Mouse (Mus musculus): ENCODE results near the gene Chmp3. TPM values are rescaled to one million over a fixed set of nuclear protein-coding genes. Genes with fewer than 3 reads are reported as not detected.
A peak's percentile ranks its signal among the peaks of the same experiment; 100 is the strongest.

Chmp3 gene
- 49.5 and 52.9 TPM in 2 replicates for polyA plus RNA-seq (2015; fragmentation: Nextera tagmentation; extraction: Ambion mirVana)

DNA sequence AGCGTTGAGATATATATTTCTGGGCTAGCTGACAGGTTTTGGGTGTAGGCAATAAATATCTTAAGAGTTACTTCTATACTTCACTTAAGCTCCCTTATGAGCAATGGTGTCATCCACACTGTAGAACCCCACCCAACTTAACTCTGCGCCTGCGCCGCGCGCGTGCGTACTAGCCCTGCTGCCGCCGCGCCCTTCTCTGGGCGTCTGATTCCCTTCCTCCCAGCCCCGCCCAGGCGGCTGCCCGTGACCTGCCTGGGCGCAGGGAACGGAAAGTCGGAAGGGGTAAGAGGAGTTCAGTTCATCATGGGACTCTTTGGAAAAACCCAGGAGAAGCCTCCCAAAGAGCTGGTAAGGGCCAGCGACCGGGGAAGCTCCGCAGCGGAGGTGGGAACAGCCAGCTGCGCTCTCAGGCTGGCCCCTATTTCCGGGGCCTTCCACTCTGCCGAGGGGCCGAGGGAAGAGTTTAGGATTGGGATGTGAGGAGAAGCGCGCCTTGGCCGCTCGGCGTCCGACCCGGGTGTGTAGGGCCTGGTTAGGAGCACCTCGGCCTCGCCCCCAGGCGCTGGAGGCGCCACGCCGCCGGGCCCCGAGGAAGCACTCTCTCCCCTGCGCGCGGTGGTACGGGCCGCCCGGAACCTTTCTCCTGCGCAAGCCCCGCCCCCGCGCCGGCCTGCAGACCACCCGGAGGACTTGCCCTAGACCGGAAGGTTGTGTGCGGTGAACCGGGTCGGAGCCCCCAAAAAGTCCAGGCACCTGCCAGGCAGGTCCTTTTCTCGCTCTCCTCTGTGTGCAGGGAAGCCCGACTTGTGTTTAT, at the start of gene Chmp3:
Gene Chmp3 (plus strand): TSS at position 112 of the 814 bp plus-strand sequence.
- H3K9me3 ChIP-seq: no peaks in the 10 kb centered on the region
- WGBS: under 1% methylated on average over 59 of the region's 59 CpGs
- H3K4me3 ChIP-seq (replicated peaks): peak within 1 kb of the TSS; percentile 67
- ATAC-seq: peak; percentile 99
- H3K36me3 ChIP-seq: no peaks in the 10 kb centered on the region
- 0 out of 2 replicates have a peak, but pooled peaks cover 5% of the 10 kb centered on the region for H3K27me3 ChIP-seq
- peak within 1 kb of the TSS; percentile 92 for H3K9ac ChIP-seq (replicated peaks)
- peak within 1 kb of the TSS; percentile 98 for H3K27ac ChIP-seq
- peaks cover 12% of the 10 kb centered on the region for H3K4me1 ChIP-seq (replicated peaks)
- peak within 1 kb of the TSS; percentile 68 for H3K4me2 ChIP-seq (replicated peaks)

DNA sequence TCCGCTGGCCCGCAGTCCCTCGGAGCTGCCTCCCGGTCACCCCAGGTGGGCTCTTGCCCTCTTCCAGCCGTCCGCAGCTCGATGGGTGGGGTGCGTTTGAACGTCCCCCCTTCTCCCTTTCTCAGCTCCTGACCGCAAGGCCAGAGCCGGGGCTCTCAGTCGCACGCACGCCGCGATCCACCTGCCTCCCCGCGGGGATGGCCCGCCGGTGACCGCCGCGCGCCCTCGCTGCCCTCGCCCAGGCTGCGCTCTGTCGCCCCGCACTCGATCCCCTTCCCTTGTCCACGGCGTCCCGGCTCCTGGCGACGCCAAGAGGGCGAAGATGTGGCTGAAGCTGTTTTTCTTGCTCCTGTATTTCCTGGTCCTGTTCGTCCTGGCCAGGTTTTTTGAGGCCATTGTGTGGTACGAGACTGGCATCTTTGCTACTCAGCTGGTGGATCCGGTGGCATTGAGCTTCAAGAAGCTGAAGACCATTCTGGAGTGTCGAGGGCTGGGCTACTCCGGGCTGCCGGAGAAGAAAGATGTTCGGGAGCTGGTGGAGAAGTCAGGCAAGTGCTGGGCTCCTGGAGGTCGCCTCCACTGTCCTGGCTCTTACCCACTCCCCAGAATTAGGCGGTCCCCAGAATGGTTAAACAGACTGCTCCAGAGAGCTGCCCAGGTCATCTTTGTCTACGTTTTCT, 49.1 kb upstream of the Chmp3 start:
- WGBS: under 1% methylated on average over 46 of the region's 46 CpGs

DNA sequence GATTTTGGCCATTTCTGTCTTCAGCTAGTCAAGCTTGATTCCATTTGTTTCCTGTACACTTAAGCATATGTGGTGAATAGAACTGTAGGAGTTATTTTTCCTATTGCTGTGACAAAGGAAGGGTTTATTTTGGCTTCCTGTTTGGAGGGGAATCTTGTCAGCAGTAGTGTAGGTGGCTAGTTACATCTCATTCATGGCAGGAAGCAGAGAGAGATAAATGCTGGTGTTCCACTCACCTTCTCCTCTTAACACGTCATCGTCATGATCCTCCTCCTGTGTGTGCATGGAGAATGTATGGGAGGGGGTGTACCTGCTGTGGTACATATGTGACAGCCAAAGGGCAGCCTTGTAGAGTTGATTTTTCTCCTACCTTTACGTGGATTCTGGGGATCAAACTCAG, 43.0 kb upstream of the Chmp3 start:
- WGBS: 88% methylated on average over 3 of the region's 3 CpGs
- Histone ChIP-seq H3K4me3 (replicated peaks) (no peak overlapping the region), H3K9me3 (no peaks in the 10 kb centered on the region), H3K36me3 (peaks cover 22% of the 10 kb centered on the region), H3K27me3 (no peaks in the 10 kb centered on the region), H3K27ac (no peak overlapping the region), H3K4me2 (replicated peaks) (no peak overlapping the region), H3K4me1 (replicated peaks) (peaks cover 16% of the 10 kb centered on the region), H3K9ac (replicated peaks) (no peak overlapping the region)
- ATAC-seq: no peak

More for the DNA sequence above, 49.1 kb upstream of the Chmp3 start:
- Histone ChIP-seq H3K9me3 (no peaks in the 10 kb centered on the region), H3K27ac (peak overlapping the region; percentile 99), H3K4me2 (replicated peaks) (peak overlapping the region; percentile 72), H3K9ac (replicated peaks) (peak overlapping the region; percentile 100), H3K4me3 (replicated peaks) (peak overlapping the region; percentile 96), H3K4me1 (replicated peaks) (peaks cover 20% of the 10 kb centered on the region), H3K36me3 (no peaks in the 10 kb centered on the region), H3K27me3 (no peaks in the 10 kb centered on the region)
- peak; percentile 48 for ATAC-seq

DNA sequence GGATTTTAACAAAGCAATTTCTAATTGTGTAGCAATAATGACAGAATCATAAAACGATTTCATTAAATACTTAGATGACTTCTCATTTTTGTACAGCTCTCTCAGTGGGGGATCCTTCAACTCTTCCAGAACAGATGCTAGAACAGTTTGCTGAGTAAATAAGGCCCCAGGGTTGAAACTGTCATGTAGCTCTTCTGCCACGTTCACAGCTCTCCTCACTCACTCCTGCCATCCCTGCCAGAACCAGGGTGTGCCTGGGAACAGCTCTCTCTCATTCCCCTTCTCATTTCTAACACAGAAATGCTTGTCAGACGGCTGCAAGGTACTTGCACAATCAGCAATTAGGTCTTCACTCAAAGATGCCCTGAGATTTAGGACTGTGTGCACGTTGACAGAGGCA, 40.6 kb upstream of the Chmp3 start:
- no peaks in the 10 kb centered on the region for H3K4me1 ChIP-seq (replicated peaks)
- H3K9ac ChIP-seq (replicated peaks): no peak overlapping the region
- no peak overlapping the region for H3K27ac ChIP-seq
- WGBS: 71% methylated on average over 4 of the region's 4 CpGs
- no peak overlapping the region for H3K4me2 ChIP-seq (replicated peaks)
- H3K4me3 ChIP-seq (replicated peaks): no peak overlapping the region
- H3K36me3 ChIP-seq: peaks cover 30% of the 10 kb centered on the region
- no peaks in the 10 kb centered on the region for H3K27me3 ChIP-seq
- no peaks in the 10 kb centered on the region for H3K9me3 ChIP-seq
- no peak for ATAC-seq

DNA sequence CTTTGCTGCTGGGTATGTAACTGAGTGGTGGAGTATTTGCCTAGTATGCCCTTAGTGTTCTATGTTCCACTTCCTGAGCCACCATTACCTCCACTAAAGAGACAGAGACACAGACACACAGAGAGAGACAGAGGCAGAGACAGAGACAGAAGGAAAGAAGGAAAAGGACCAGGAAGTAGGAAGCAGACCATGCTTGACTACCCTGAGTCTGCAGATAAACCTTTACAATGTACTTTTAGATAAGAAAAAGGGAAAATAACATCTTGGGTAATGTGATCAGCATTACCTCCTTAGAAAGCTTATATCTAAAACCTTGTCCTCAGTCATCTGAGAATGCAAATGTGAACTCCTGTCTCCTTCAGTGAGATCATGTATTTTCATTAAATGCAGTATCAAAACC, 39.9 kb upstream of the Chmp3 start:
- Histone ChIP-seq H3K4me1 (replicated peaks) (no peaks in the 10 kb centered on the region), H3K36me3 (peaks cover 36% of the 10 kb centered on the region), H3K4me2 (replicated peaks) (no peak overlapping the region), H3K9ac (replicated peaks) (no peak overlapping the region), H3K27me3 (no peaks in the 10 kb centered on the region), H3K9me3 (no peaks in the 10 kb centered on the region), H3K27ac (no peak overlapping the region), H3K4me3 (replicated peaks) (no peak overlapping the region)
- no peak for ATAC-seq

DNA sequence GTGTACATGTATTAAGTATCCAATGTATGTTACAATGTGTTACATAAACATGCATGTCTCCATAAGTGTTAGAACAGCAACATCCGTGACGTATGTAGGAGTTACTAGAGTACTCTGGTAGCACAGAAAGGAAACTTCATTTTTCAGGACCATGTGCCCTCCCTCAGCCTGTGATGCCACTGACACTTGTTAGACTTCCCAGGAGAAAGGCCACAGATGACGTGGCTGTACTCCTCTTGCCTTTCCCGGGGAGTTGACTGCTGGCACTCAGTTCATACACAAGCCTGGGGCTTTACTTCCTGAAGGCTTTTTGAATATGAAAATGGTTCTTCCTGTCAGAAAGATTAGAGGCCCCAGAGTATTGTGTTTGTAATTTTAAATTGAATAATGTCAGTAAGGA, 39.5 kb upstream of the Chmp3 start:
- peaks cover 40% of the 10 kb centered on the region for H3K36me3 ChIP-seq
- WGBS: 91% methylated on average over 4 of the region's 4 CpGs
- no peak for ATAC-seq
- H3K9ac ChIP-seq (replicated peaks): no peak overlapping the region
- no peaks in the 10 kb centered on the region for H3K9me3 ChIP-seq
- H3K27ac ChIP-seq: no peak overlapping the region
- H3K4me3 ChIP-seq (replicated peaks): no peak overlapping the region
- no peaks in the 10 kb centered on the region for H3K27me3 ChIP-seq
- H3K4me1 ChIP-seq (replicated peaks): no peaks in the 10 kb centered on the region
- no peak overlapping the region for H3K4me2 ChIP-seq (replicated peaks)

DNA sequence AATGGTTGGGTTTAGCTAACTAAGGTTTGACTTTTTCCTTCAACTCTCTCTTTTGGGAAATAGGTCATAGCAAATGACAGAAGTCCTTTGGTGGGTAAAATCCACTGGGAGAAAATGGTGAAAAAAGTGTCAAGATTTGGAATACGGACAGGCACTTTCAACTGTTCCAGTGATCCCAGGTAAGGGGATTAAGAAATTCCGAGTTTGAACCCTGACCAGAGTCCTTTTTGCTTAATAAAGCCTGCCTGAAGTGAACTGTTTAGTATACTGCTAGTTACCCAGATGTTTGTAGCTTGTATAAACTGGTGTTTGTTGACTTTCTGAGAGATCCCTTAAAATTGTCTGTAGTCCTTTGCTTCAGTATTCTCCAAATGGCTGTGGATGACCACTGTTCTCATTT, 37.9 kb upstream of the Chmp3 start:
- no peak for ATAC-seq
- H3K36me3 ChIP-seq: peaks cover 43% of the 10 kb centered on the region
- H3K27me3 ChIP-seq: no peaks in the 10 kb centered on the region
- H3K4me1 ChIP-seq (replicated peaks): no peaks in the 10 kb centered on the region
- no peak overlapping the region for H3K9ac ChIP-seq (replicated peaks)
- no peak overlapping the region for H3K4me2 ChIP-seq (replicated peaks)
- no peaks in the 10 kb centered on the region for H3K9me3 ChIP-seq
- WGBS: 89% methylated on average over 2 of the region's 2 CpGs
- no peak overlapping the region for H3K27ac ChIP-seq
- H3K4me3 ChIP-seq (replicated peaks): no peak overlapping the region

DNA sequence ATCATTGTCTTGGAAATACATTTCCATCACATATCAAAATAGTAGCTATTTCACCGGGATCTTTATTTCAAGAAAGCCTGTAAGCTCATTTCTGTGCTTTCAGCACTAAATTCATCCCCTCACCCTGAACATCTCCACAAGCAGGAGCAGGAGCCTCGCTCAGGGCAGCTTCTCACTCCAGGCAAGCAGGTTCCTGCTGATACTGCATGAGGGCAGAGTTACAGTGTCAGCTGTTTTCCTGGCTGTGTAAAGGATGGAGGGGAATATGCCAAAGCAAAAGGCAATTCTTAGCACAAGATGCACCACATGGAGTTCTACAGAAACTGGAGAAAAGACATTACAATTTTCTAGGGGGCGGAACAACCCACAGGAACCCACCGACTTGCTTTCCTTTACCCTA, 24.1 kb upstream of the Chmp3 start:
- Histone ChIP-seq H3K36me3 (peaks cover 11% of the 10 kb centered on the region; the same call in 1 of the 2 replicates), H3K27me3 (no peaks in the 10 kb centered on the region), H3K4me2 (replicated peaks) (no peak overlapping the region), H3K9me3 (no peaks in the 10 kb centered on the region), H3K4me3 (replicated peaks) (no peak overlapping the region), H3K4me1 (replicated peaks) (no peaks in the 10 kb centered on the region), H3K9ac (replicated peaks) (no peak overlapping the region), H3K27ac (no peak overlapping the region)
- WGBS: 93% methylated on average over 4 of the region's 4 CpGs
- no peak for ATAC-seq

DNA sequence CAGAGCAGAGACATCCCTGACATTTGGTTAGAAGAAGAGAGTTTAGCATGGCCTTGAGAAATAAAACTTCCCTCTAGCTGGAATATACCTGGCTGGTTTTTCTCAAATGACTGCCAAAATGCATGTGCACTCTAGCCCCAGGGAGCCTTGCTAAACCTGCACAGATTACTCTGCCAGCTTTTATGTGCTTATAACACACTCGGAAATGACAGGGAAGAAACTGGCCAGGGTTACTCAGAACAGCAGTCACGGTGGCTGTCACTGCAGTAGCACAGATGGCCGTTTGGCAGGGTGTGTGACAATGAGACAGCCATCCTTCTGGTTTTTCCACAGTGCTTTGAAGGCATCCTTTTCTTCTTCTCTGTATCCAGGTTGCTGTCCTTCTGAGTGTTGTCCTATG, 18.0 kb upstream of the Chmp3 start:
- 62% methylated on average over 3 of the region's 3 CpGs for WGBS
- H3K27ac ChIP-seq: no peak overlapping the region
- no peak overlapping the region for H3K4me2 ChIP-seq (replicated peaks)
- H3K9ac ChIP-seq (replicated peaks): no peak overlapping the region
- H3K27me3 ChIP-seq: no peaks in the 10 kb centered on the region
- H3K36me3 ChIP-seq: 0 out of 2 replicates have a peak, but pooled peaks cover 3% of the 10 kb centered on the region
- H3K4me3 ChIP-seq (replicated peaks): no peak overlapping the region
- H3K9me3 ChIP-seq: no peaks in the 10 kb centered on the region
- ATAC-seq: no peak
- no peaks in the 10 kb centered on the region for H3K4me1 ChIP-seq (replicated peaks)

DNA sequence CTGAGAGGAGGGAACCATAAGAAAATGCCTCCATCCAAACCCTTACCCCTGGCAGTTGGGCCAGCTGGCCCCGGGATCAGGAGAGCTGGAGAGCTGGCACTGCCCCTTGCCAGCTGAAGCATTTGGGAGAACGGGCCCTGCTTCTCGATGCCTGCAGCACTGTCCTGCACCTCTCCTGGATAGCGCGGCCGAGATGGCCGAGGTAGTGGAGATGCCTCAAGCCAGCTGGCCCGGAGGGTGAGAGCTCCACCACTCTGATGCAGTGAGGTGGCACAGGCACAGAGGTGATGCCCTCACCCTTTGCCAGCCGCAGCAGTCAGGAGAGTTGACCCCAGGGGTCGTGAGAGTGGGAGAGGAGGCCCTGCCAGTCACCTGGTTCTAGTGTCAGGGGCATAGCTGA, 16.5 kb upstream of the Chmp3 start:
- H3K9me3 ChIP-seq: no peaks in the 10 kb centered on the region
- H3K9ac ChIP-seq (replicated peaks): no peak overlapping the region
- whole genome bisulfite sequencing: 89% methylated on average over 10 of the region's 10 CpGs
- no peak for ATAC-seq
- H3K4me1 ChIP-seq (replicated peaks): no peaks in the 10 kb centered on the region
- no peak overlapping the region for H3K27ac ChIP-seq
- H3K4me2 ChIP-seq (replicated peaks): no peak overlapping the region
- H3K36me3 ChIP-seq: 0 out of 2 replicates have a peak, but pooled peaks cover 3% of the 10 kb centered on the region
- H3K4me3 ChIP-seq (replicated peaks): no peak overlapping the region
- no peaks in the 10 kb centered on the region for H3K27me3 ChIP-seq

DNA sequence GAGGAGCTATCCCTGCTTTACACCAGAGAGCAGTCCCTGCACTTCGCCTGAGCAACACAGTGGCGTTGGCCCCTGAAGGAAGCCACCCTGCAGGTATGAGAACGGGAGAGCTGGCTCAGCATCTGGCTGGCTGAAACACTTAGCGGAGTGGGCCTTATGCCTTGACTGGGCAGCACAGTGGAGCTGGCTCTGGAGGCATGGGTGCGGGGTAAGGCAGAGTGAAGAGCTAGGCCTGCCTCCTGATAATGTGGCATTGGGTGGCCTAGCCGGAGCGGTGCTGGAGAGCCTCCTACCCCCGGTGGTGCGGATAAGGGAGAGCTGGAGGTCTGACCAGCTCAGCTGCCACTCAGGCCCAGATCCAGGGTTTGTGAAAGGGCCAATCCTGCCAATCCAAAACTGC, 15.8 kb upstream of the Chmp3 start:
- Histone ChIP-seq H3K4me2 (replicated peaks) (no peak overlapping the region), H3K4me1 (replicated peaks) (no peaks in the 10 kb centered on the region), H3K27ac (no peak overlapping the region), H3K27me3 (no peaks in the 10 kb centered on the region), H3K9me3 (no peaks in the 10 kb centered on the region), H3K36me3 (0 out of 2 replicates have a peak, but pooled peaks cover 3% of the 10 kb centered on the region), H3K9ac (replicated peaks) (no peak overlapping the region), H3K4me3 (replicated peaks) (no peak overlapping the region)
- WGBS: 93% methylated on average over 9 of the region's 9 CpGs
- ATAC-seq: 0 out of 2 replicates have a peak, but pooled peaks have one; percentile 14

DNA sequence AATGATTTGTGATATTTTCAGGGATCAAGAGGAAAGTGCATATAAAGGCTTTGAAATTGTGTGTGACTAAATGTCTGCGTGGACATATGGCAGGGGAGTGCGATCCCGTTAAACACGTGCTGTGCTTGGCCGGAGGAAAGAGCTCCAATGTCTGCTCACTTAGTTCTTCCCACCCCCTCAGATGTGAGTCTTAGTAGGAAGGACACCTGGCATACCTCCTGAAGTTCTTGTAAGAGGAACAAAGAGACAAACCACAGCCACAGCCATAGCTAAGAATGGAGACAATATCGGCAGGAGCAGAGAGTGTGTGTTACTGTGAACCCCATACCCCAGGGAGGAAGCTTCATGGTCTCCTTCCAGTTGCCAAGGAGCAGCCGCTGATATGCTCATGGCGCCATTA, 13.4 kb upstream of the Chmp3 start:
- Histone ChIP-seq H3K4me3 (replicated peaks) (no peak overlapping the region), H3K4me2 (replicated peaks) (no peak overlapping the region), H3K36me3 (no peaks in the 10 kb centered on the region), H3K27me3 (no peaks in the 10 kb centered on the region), H3K27ac (no peak overlapping the region), H3K9ac (replicated peaks) (no peak overlapping the region), H3K9me3 (no peaks in the 10 kb centered on the region), H3K4me1 (replicated peaks) (no peaks in the 10 kb centered on the region)
- ATAC-seq: no peak
- WGBS: 93% methylated on average over 8 of the region's 8 CpGs

Measured in midbrain, embryonic 13.5 days (tissue).